ENCODE assay signal across 8 mouse cellular contexts in the genomic region with DNA sequence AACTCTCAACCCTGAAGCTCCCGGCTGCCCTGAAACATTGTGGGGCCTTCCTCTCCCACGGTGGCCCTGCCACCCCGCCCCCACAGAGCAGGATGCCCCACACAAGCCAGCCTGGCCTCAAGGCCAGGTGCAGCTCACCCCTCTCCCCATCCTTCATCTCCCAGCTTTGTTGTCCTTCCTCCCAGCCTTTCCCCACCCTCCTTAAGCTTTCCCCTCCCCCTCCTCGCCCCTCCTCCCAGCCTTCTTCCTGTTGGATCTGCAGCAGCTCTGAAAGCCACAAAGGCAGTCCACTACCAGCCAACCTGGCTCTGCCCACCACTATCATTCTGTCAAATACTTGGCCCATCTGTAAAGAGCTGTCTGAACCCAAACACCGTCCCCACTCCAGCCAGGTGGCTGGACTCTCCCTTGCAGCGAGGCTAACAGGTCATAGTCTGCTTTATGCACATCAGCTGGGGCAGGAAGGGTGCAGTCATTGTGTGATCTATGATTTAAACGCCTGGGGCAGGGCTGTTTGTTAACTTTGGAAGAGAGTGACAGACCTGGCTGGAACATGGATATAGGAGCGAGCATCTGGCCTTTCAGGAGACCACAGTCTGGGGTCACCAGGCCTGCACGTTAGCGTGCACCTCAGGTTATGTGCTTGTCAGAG.
DNase-seq lines count a peak whose midpoint lies in the region; ATAC-seq and TF ChIP-seq lines count a peak whose summit lies in the region.

No protein-coding gene starts in this region.

- H3K9me3 ChIP-seq in forebrain, embryonic 10.5 days = no peaks in the 10 kb centered on the region
- no peaks in the 10 kb centered on the region for H3K9me3 ChIP-seq in forebrain, postnatal 0 days (ENCODE audit: low read length)
- H3K9me3 ChIP-seq in CH12.LX (replicated peaks; ENCODE audit: low read length) = no peaks in the 10 kb centered on the region
- H3K9me3 ChIP-seq in hindbrain, embryonic 13.5 days = no peaks in the 10 kb centered on the region

- no peak overlapping the region for H3K9ac ChIP-seq in forebrain, postnatal 0 days
- no peak overlapping the region for H3K9ac ChIP-seq in CH12.LX (ENCODE audit: insufficient read depth, low read depth)
- H3K9ac ChIP-seq in hindbrain, embryonic 13.5 days = no peak overlapping the region

- H3K4me3 ChIP-seq in forebrain, embryonic 10.5 days = peak overlapping the region; percentile 8; the same call in 1 of the 2 replicates
- H3K4me3 ChIP-seq in forebrain, postnatal 0 days (ENCODE audit: low read depth, low read length) = no peak overlapping the region
- peak overlapping the region in 1 of 3 experiments; percentile 48 for H3K4me3 ChIP-seq in CH12.LX (replicated peaks in 1 of 3; ENCODE audit: low read depth in 2 of 3, low read length in 2 of 3, poor library complexity in 1 of 3)
- no peak overlapping the region for H3K4me3 ChIP-seq in hindbrain, embryonic 13.5 days

- H3K36me3 ChIP-seq in forebrain, embryonic 10.5 days (replicated peaks) = no peaks in the 10 kb centered on the region
- H3K36me3 ChIP-seq in forebrain, postnatal 0 days (ENCODE audit: insufficient read depth) = no peaks in the 10 kb centered on the region
- H3K36me3 ChIP-seq in CH12.LX (replicated peaks in 1 of 2; ENCODE audit: control insufficient read depth in 1 of 2, insufficient read depth in 1 of 2, low read length in 1 of 2) = no peaks in the 10 kb centered on the region
- H3K36me3 ChIP-seq in hindbrain, embryonic 13.5 days = no peaks in the 10 kb centered on the region

- TF ChIP-seq CTCF in forebrain, postnatal 0 days (IDR thresholded peaks at IDR 0.05; ENCODE audit: low read depth) = no peak
- TF ChIP-seq CTCF in CH12.LX (conservative IDR thresholded peaks at IDR 0.05 in 1 of 2, IDR thresholded peaks at IDR 0.05 in 1 of 2; ENCODE audit: low read depth in 2 of 2, low read length in 2 of 2) = no peak

- peak; percentile 16 for DNase-seq in forebrain, embryonic 10.5 days (ENCODE audit: extremely low spot score, low spot score)
- DNase-seq in forebrain, postnatal 0 days = no peak
- DNase-seq in CH12.LX (ENCODE audit: extremely low read depth) (no peak), liver (peak; percentile 11)
- DNase-seq in layer of hippocampus, adult 18-20 months (ENCODE audit: low spot score in 2 of 2) = no peak
- no peak for DNase-seq in gastrocnemius, adult 8-10 months (ENCODE audit: low spot score in 2 of 2)

- H3K4me2 ChIP-seq in forebrain, postnatal 0 days (ENCODE audit: low read depth) = no peak overlapping the region
- H3K4me2 ChIP-seq in CH12.LX (ENCODE audit: insufficient read depth, low read depth, poor library complexity, severe bottlenecking) = no peak overlapping the region
- no peak overlapping the region for H3K4me2 ChIP-seq in hindbrain, embryonic 13.5 days

- peaks cover 80% of the 10 kb centered on the region for H3K27me3 ChIP-seq in forebrain, embryonic 10.5 days (ENCODE audit: poor library complexity, severe bottlenecking)
- no peaks in the 10 kb centered on the region for H3K27me3 ChIP-seq in forebrain, postnatal 0 days (ENCODE audit: insufficient read depth, low read length)
- no peaks in the 10 kb centered on the region for H3K27me3 ChIP-seq in CH12.LX (replicated peaks)
- H3K27me3 ChIP-seq in hindbrain, embryonic 13.5 days = peaks cover 4% of the 10 kb centered on the region; the same call in 1 of the 2 replicates

- dilution Hi-C loops in CH12.LX (cut with MboI; ENCODE audit: extremely low pct_ligation_motif_present, extremely low pct_unique_long_range_greater_than_20kb, low sequenced_read_pairs) = no loop called here

- 30% methylated on average over 10 of the region's 10 CpGs for WGBS in forebrain, embryonic 10.5 days
- WGBS in forebrain, postnatal 0 days = 53% methylated on average over 10 of the region's 10 CpGs
- 35% methylated on average over 10 of the region's 10 CpGs for WGBS in hindbrain, embryonic 13.5 days

- no peak for TF ChIP-seq EP300 in CH12.LX (IDR thresholded peaks at IDR 0.05; ENCODE audit: low read length)

- ATAC-seq in forebrain, postnatal 0 days = no peak
- ATAC-seq in hindbrain, embryonic 13.5 days (ENCODE audit: low FRiP score) = no peak
- no peak for ATAC-seq in megakaryocyte, adult 5-6 weeks (ENCODE audit: poor library complexity, severe bottlenecking)

- in situ Hi-C loops in CH12.LX (cut with MboI; ENCODE audit: low pct_ligation_motif_present, low pct_unique_long_range_greater_than_20kb, low sequenced_read_pairs) = no loop called here

- H3K79me2 ChIP-seq in CH12.LX (replicated peaks; ENCODE audit: control insufficient read depth, extremely low read depth, insufficient read depth, poor library complexity, severe bottlenecking) = no peaks in the 10 kb centered on the region

- H3K27ac ChIP-seq in forebrain, embryonic 10.5 days = peak overlapping the region; percentile 82
- no peak overlapping the region for H3K27ac ChIP-seq in forebrain, postnatal 0 days (ENCODE audit: low read depth, low read length)
- H3K27ac ChIP-seq in CH12.LX (ENCODE audit: insufficient read depth, low read depth) = no peak overlapping the region
- H3K27ac ChIP-seq in hindbrain, embryonic 13.5 days = peak overlapping the region; percentile 71

- no peak for TF ChIP-seq POLR2A in CH12.LX (IDR thresholded peaks at IDR 0.05; ENCODE audit: low read depth, low read length)

- TF ChIP-seq RAD21 in CH12.LX (IDR thresholded peaks at IDR 0.05; ENCODE audit: low read depth, low read length) = no peak

- peaks cover 44% of the 10 kb centered on the region for H3K4me1 ChIP-seq in forebrain, embryonic 10.5 days
- H3K4me1 ChIP-seq in forebrain, postnatal 0 days (ENCODE audit: insufficient read depth) = no peaks in the 10 kb centered on the region
- peaks cover 8 to 24% of the 10 kb centered on the region in 2 experiments; a peak in 3 of 4 replicates for H3K4me1 ChIP-seq in CH12.LX (ENCODE audit: control insufficient read depth in 1 of 2, insufficient read depth in 2 of 2)
- peaks cover 22% of the 10 kb centered on the region for H3K4me1 ChIP-seq in hindbrain, embryonic 13.5 days (replicated peaks)

TF ChIP-seq in CH12.LX, 34 proteins besides CTCF, POLR2A, EP300 and RAD21:
- TF ChIP-seq RCOR1 (conservative IDR thresholded peaks at IDR 0.05; ENCODE audit: low read depth, low read length) = no peak
- TF ChIP-seq CHD1 (IDR thresholded peaks at IDR 0.05; ENCODE audit: low read depth, low read length) = no peak
- TF ChIP-seq KAT2A (IDR thresholded peaks at IDR 0.05; ENCODE audit: insufficient replicate concordance, low read length) = no peak
- no peak for TF ChIP-seq UBTF (IDR thresholded peaks at IDR 0.05; ENCODE audit: low read depth, low read length)
- peak; percentile 14; the same call in 1 of the 2 replicates for TF ChIP-seq CHD2 (IDR thresholded peaks at IDR 0.05; ENCODE audit: low read length)
- no peak for TF ChIP-seq E2F4 (IDR thresholded peaks at IDR 0.05; ENCODE audit: insufficient replicate concordance, low read depth, low read length)
- no peak for TF ChIP-seq BHLHE40 (IDR thresholded peaks at IDR 0.05; ENCODE audit: low read depth, low read length)
- no peak for TF ChIP-seq MEF2A (IDR thresholded peaks at IDR 0.05; ENCODE audit: borderline replicate concordance, low read depth, low read length)

Comparison
In these comparisons a context has a peak if more than half of its experiments do, and no peak if none do; other contexts are left out.
1. DNase-seq: peak in forebrain, embryonic 10.5 days (single experiment) and liver (single experiment); none in forebrain, postnatal 0 days (single experiment), CH12.LX (single experiment), layer of hippocampus, adult 18-20 months (0 of 2) and gastrocnemius, adult 8-10 months (0 of 2).
2. H3K27ac ChIP-seq: peak in forebrain, embryonic 10.5 days (single experiment) and hindbrain, embryonic 13.5 days (single experiment); none in forebrain, postnatal 0 days (single experiment) and CH12.LX (single experiment).